Mouse (Mus musculus) midbrain, embryonic 11.5 days (tissue): ENCODE data around the gene Akt1. TPM values are rescaled to one million over a fixed set of nuclear protein-coding genes. Genes with fewer than 3 reads are reported as not detected.

Source experiments
- ATAC-seq: fragments of 200-750 bp; cut with Nextera tagmentation; 2 replicates; pipeline ENCODE4 v1.8.0; 2017; ENCODE audit warnings: moderate TSS enrichment, moderate library complexity; ENCODE audit not compliant: low FRiP score
- DNase-seq: peaks from one replicate; pipeline ENCODE4 v3.0.0; 2015; ENCODE audit warnings: low spot score; ENCODE audit errors: missing footprints
- H3K27ac ChIP-seq: fragments of 300-500 bp; sonication (generic); 2 replicates; pipeline ENCODE4 v1.5.1; 2014; ENCODE audit warnings: low read depth, low read length
- H3K27me3 ChIP-seq: fragments of 300-500 bp; sonication (generic); 2 replicates; pipeline ENCODE4 v1.6.1; 2014; ENCODE audit warnings: mild to moderate bottlenecking, low read length, moderate library complexity, mixed read lengths; ENCODE audit not compliant: control insufficient read depth, insufficient read depth
- H3K36me3 ChIP-seq: fragments of 300-500 bp; sonication (generic); 2 replicates; pipeline ENCODE4 v1.6.1; 2014; ENCODE audit warnings: mild to moderate bottlenecking, low read length, moderate library complexity, mixed read lengths; ENCODE audit not compliant: control insufficient read depth, insufficient read depth
- H3K4me1 ChIP-seq: fragments of 300-500 bp; sonication (generic); 2 replicates; pipeline ENCODE4 v1.6.1; 2014; ENCODE audit warnings: low read length; ENCODE audit not compliant: control insufficient read depth, insufficient read depth
- H3K4me2 ChIP-seq: fragments of 300-500 bp; sonication (generic); 2 replicates; pipeline ENCODE4 v1.6.1; 2014; ENCODE audit warnings: mild to moderate bottlenecking, moderate library complexity
- H3K4me3 ChIP-seq: fragments of 300-500 bp; sonication (generic); 2 replicates; pipeline ENCODE4 v1.5.1; 2014; ENCODE audit warnings: low read depth, low read length
- H3K9ac ChIP-seq: fragments of 300-500 bp; sonication (generic); 2 replicates; pipeline ENCODE4 v1.6.1; 2014; ENCODE audit warnings: low read length
- H3K9me3 ChIP-seq: fragments of 300-500 bp; sonication (generic); 2 replicates; pipeline ENCODE4 v1.6.1; 2016; ENCODE audit warnings: low read length; ENCODE audit not compliant: control insufficient read depth
- WGBS: fragments of 180-500 bp; shearing (Covaris S2); extraction: QIAGEN DNeasy Blood & Tissue Kit; methylation state at CpG from one replicate; pipeline ENCODE4 v1.1.7; 2014; 5-methylcytosine and 5-hydroxymethylcytosine counted together
- polyA plus RNA-seq: library from polyadenylated mRNA; unstranded; fragments of >200 nt; fragmentation: Nextera tagmentation; extraction: Ambion mirVana; gene quantifications from 2 replicates; pipeline ENCODE4 v1.2.1, GENCODE M21; 2014

Gene Akt1
- polyA plus RNA-seq, 1 experiment from 2014 or later: 82.6 TPM

- DNase-seq (peak; percentile 92), ATAC-seq (no peak)
- Histone ChIP-seq H3K9ac (no peak overlapping the region), H3K9me3 (no peaks in the 10 kb centered on the region), H3K36me3 (no peaks in the 10 kb centered on the region), H3K4me1 (0 out of 2 replicates have a peak, but pooled peaks cover 5% of the 10 kb centered on the region), H3K27me3 (no peaks in the 10 kb centered on the region; the same call in 1 of the 2 replicates), H3K4me3 (no peak overlapping the region), H3K27ac (no peak overlapping the region), H3K4me2 (no peak overlapping the region)
- WGBS: 56% methylated on average over 7 of the region's 7 CpGs
These were observed 47.4 kb downstream of the Akt1 start for GRCm38 (mm10) chr12:112627097-112627881.

- no peak for ATAC-seq
- Histone ChIP-seq H3K27ac (no peak overlapping the region), H3K9me3 (no peaks in the 10 kb centered on the region), H3K4me2 (no peak overlapping the region), H3K4me3 (no peak overlapping the region), H3K9ac (no peak overlapping the region), H3K4me1 (0 out of 2 replicates have a peak, but pooled peaks cover 5% of the 10 kb centered on the region), H3K27me3 (peaks cover 3% of the 10 kb centered on the region; the same call in 1 of the 2 replicates), H3K36me3 (no peaks in the 10 kb centered on the region)
- 88% methylated on average over 6 of the region's 6 CpGs for WGBS
- no peak for DNase-seq
These were observed 48.2 kb downstream of the Akt1 start for GRCm38 (mm10) chr12:112626455-112626854.

- ATAC-seq (no peak), DNase-seq (no peak)
- Histone ChIP-seq H3K27me3 (peaks cover 10% of the 10 kb centered on the region), H3K4me1 (peaks cover 6% of the 10 kb centered on the region; the same call in 1 of the 2 replicates), H3K9ac (no peak overlapping the region), H3K9me3 (no peaks in the 10 kb centered on the region), H3K4me2 (no peak overlapping the region), H3K4me3 (no peak overlapping the region), H3K27ac (no peak overlapping the region), H3K36me3 (no peaks in the 10 kb centered on the region)
- WGBS: 92% methylated on average over 4 of the region's 4 CpGs
These were observed 49.0 kb downstream of the Akt1 start for GRCm38 (mm10) chr12:112625700-112626099.

DNA sequence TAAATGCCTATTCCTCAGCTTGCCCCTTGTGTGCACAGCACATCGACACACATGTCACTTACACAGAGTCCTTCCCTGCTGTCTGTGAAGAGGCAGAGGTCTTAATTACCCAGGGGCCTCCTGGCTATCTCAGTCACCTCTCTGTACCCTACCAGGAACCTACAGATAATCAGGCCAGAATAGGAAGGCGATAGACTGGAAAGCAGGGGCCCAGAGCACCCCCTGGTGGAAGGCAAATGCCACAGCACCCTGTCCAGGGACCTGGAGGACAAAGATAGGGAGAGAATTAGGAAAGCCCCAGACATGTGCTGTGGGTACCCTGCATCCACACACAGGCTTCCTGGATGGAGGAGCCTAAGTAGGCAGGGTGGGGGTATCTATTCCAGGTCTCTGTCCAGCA lies 50.9 kb downstream of the Akt1 start:
- peak; percentile 37 for ATAC-seq
- no peak overlapping the region for H3K27ac ChIP-seq
- H3K4me1 ChIP-seq: peaks cover 17% of the 10 kb centered on the region
- H3K36me3 ChIP-seq: no peaks in the 10 kb centered on the region
- H3K27me3 ChIP-seq: peaks cover 25% of the 10 kb centered on the region
- H3K4me2 ChIP-seq: no peak overlapping the region
- H3K9ac ChIP-seq: no peak overlapping the region
- WGBS: 19% methylated on average over 2 of the region's 2 CpGs
- H3K4me3 ChIP-seq: no peak overlapping the region
- DNase-seq: no peak
- H3K9me3 ChIP-seq: no peaks in the 10 kb centered on the region

DNA sequence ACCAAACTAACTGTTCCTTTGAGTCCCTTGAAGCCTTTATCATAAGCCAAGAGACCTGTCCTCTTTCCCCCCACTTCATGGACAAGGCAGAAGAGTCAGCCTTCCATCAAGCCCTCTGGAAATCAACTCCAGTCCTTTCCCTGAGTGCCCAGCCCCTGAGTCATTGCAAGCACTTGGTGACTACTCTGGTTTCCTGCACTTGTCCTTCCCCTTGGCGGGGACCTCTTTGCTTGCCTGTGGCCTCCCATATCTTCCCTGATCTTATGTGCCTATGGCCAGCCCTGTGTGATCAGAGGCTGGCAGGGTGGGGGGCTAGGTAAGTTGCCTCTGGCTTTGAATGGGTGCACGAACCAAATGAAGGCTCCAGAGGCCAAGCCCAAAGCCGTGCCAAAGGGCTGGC lies 52.8 kb downstream of the Akt1 start:
- ATAC-seq: no peak
- H3K4me2 ChIP-seq: no peak overlapping the region
- WGBS: 83% methylated on average over 3 of the region's 3 CpGs
- H3K9ac ChIP-seq: no peak overlapping the region
- peaks cover 19% of the 10 kb centered on the region for H3K4me1 ChIP-seq
- DNase-seq: no peak
- H3K27ac ChIP-seq: no peak overlapping the region
- peaks cover 27% of the 10 kb centered on the region for H3K27me3 ChIP-seq
- H3K9me3 ChIP-seq: no peaks in the 10 kb centered on the region
- no peaks in the 10 kb centered on the region for H3K36me3 ChIP-seq
- no peak overlapping the region for H3K4me3 ChIP-seq

DNA sequence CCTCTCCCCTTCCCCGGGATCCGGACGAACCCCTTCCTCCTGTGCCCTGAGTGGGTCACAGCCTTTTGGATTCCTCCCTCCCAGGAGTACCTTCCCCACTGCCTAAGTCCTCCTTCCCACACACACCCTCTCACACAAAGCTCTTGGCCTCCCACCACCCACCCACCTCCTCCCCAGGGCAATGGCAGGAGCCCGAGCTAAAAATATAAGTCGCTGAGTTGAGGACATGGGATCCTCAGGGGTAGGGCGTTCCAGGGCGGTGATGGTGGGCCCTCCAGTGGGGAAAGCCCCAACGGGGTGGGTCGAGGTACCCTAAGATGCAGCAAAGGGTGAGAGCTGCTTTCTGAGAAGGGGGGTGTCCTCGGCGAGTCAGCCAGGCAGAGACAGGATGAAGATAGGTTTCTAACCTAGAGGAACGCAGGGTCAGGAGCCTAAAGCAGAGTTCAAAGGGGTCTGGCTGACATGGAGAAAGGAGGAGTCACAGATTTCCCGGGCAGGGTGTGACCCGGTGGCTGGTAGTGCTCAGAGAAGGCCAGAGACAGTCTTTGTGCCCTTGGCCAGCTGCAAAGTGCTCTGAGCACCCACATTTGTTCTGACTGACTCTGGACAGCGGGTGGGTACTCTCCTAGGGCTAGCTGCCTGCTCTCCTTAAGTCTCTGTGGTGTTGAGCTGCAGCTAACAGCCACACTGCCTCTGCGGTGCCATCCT lies 54.2 kb downstream of the Akt1 start:
- ATAC-seq: no peak
- Histone ChIP-seq H3K36me3 (no peaks in the 10 kb centered on the region), H3K9me3 (no peaks in the 10 kb centered on the region), H3K9ac (peak overlapping the region; percentile 72), H3K4me3 (peak overlapping the region; percentile 43), H3K27me3 (peaks cover 27% of the 10 kb centered on the region), H3K4me1 (peaks cover 19% of the 10 kb centered on the region), H3K4me2 (peak overlapping the region; percentile 95), H3K27ac (no peak overlapping the region)
- peak; percentile 91 for DNase-seq
- 12% methylated on average over 16 of the region's 16 CpGs for WGBS

DNA sequence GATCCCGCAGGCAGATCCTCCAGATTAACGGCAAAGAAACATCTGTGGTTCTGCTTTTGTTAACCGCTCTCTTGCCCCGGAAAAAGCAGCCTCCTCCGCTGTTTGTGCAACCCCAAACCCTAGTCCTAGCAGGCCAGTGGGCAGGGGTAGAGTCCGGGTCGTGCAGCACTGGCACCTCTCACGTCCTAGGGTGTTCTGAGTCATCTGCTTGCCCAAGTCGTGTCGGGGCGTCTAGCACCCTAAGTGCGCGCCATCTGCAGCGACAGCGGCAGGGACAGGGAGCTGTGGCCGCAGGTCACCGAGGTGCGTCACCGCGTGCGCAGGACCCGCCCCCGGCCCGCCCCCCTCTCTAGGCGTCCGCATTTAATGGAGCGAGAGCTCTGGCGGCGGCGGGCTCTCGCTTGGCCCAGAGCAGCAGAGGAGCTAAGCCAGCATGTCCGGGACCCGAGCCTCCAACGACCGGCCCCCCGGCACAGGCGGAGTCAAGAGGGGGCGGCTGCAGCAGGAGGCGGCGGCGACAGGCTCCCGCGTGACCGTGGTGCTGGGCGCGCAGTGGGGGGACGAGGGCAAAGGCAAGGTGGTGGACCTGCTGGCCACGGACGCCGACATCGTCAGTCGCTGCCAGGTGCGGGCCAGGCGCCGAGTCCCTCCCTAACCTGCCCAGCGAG lies 54.9 kb downstream of the Akt1 start, which contains the start of gene Adssl1:
Adssl1 (plus strand) TSS at position 360 of the 668 bp plus-strand sequence.
- Histone ChIP-seq H3K27ac (no peak within 1 kb of the TSS), H3K9ac (peak within 1 kb of the TSS; percentile 72), H3K9me3 (no peaks in the 10 kb centered on the region), H3K4me3 (peak within 1 kb of the TSS; percentile 43), H3K4me2 (peak within 1 kb of the TSS; percentile 95), H3K27me3 (peaks cover 27% of the 10 kb centered on the region), H3K4me1 (peaks cover 19% of the 10 kb centered on the region), H3K36me3 (no peaks in the 10 kb centered on the region)
- DNase-seq (peak; percentile 91), ATAC-seq (peak; percentile 45)
- under 1% methylated on average over 55 of the region's 56 CpGs for WGBS

GRCm38 (mm10) chr12:112618981-112619685 lies 55.6 kb downstream of the Akt1 start:
- no peaks in the 10 kb centered on the region for H3K9me3 ChIP-seq
- no peaks in the 10 kb centered on the region for H3K36me3 ChIP-seq
- H3K27me3 ChIP-seq: peaks cover 27% of the 10 kb centered on the region
- peak overlapping the region; percentile 95 for H3K4me2 ChIP-seq
- DNase-seq (peak; percentile 91), ATAC-seq (no peak)
- H3K4me1 ChIP-seq: peaks cover 19% of the 10 kb centered on the region
- H3K9ac ChIP-seq: peak overlapping the region; percentile 72
- 25% methylated on average over 13 of the region's 13 CpGs for whole genome bisulfite sequencing
- peak overlapping the region; percentile 43 for H3K4me3 ChIP-seq
- no peak overlapping the region for H3K27ac ChIP-seq
